Mouse (Mus musculus) cerebellum, adult 2 months (tissue): ENCODE measurements around the gene Kcnma1.

ENCODE experiments used
- CTCF ChIP-seq: fragments of 200-500 bp; IDR thresholded peaks from 2 replicates; pipeline ENCODE4 v1.5.1; 2011; ENCODE audit warnings: low read depth, mild to moderate bottlenecking, control low read depth, low read length, moderate library complexity, borderline replicate concordance; ENCODE audit not compliant: insufficient read depth
- POLR2A ChIP-seq: fragments of 200-500 bp; IDR thresholded peaks from 2 replicates; pipeline ENCODE4 v1.6.1; 2011; ENCODE audit warnings: low read length, control low read depth, borderline replicate concordance; ENCODE audit not compliant: insufficient read depth

DNA sequence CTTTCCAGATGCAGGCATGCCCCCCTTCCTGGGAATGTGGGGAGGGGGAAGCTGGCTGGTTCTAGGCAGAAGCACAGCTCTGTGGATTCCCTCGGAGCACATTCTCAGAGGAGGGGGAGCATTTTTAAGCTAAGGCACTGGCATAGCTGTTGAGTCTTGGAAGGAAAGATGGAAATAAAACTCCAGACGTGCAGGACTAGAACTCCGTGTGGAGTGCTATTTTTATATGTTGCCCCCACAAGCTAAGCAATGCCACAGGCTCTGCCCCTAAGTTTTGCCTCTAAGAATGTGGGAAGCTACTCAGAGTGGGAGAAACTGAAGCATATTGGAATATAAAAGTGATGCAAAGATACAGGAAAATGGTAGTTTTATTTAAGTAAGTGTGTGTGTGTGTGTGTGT, 85.1 kb downstream of the Kcnma1 start:
- no peak for TF ChIP-seq CTCF
- no peak for TF ChIP-seq POLR2A
